Mouse (Mus musculus) c-Kit-negative CD71-positive TER-119-positive erythroid progenitor cells, embryonic 14.5 days (primary cell): Measurements from ENCODE around the gene Tceanc.

Experiments used
- DNase-seq: peaks from one replicate; pipeline ENCODE4 v3.0.0-alpha.2; 2013; ENCODE audit warnings: low read depth, low spot score

Gene Tceanc

DNA sequence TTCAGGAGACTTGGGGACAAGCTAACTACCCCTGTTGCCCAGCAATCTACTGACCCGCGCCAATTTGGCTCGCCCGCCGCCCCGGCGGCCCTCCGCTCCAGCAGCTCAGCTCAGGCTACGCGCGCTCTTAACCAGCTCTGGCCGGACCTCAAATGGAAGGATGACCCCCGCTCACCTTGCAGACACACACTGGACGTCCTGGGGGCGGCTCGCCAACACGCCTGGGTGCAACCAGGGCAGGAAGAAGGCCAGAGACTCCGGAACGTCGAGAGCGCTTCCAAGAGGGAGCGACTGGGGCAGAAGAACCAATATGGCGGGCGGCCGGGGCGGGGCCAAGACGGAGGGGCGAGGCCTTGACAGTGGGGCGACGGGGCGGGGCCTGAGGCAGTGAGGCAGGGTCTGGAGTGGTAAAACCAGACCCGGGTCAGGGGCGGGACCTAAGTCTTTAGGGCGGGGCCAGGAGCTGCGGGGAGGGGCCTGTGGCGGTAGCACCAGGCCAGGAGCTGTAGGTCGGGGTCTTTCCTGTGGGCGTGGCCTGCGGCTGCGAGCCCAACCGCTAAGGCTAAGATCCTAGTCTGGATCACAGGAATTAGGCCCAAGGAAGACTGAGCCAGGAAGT is 38.9 kb downstream of the Tceanc start, which contains the start of gene Rab9:
TSS of gene Rab9 (minus strand) at position 503 of the 619 bp plus-strand sequence.
- DNase-seq = peak; percentile 73

- DNase-seq = peak; percentile 13
Measured at GRCm38 (mm10) chrX:166478631-166479364, 39.6 kb downstream of the Tceanc start.

DNA sequence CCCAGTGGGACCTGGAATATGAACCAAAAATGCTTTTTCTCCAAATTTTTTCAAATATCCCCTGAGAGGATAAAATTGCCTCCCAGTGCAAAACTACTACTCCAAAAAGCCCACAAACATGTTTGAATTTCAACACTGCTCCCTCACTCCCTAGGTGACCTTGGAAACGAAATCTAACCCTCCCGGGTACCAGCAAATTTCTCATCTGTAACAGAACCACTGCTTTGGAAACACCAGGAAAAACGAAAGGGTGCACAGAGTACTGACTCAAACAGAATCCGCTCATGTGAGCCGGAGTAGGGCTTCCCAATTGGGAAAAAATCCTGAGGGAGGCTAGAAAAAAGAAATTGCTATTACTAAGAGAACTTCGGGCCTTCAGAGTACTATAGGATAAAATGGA is 41.0 kb downstream of the Tceanc start:
- no peak for DNase-seq

DNA sequence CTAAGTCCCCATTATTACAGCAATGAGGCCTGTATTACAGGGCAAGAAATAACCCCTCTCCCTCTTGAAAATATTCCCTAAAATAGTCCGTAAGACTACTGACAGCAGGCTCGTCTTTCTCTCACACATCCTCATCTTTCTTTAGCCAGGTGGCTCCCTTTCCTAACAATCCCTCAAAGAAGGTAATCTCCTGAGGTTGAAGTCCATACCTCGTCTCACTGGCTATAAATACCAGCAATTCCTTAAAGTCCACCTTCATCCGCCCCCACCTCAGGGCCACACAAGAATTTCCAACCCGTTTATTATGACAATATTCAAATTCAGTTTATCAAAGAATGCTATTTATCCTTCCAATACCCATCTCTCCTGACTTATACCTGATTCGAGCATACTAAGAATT is 45.8 kb downstream of the Tceanc start:
- no peak for DNase-seq

DNA sequence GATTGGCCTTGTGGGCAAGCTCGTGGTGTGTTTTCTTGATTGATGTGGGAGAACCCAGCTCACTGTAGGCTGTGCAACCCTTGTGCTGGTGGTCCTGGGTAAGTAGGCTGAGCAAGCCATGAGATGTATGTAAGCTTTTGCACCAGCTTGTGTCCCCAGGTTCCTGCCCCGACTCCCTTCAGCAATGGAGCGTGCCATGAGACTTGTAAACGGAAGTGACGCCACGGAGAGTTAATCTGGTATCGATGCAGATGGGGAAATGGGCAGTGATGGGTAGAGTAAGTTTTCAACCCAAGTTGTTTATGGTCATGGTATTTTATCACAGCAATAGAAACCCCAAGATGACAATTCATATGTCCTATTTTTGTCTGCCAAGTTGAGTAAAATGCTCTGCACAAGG is 50.0 kb downstream of the Tceanc start:
- DNase-seq = no peak

DNA sequence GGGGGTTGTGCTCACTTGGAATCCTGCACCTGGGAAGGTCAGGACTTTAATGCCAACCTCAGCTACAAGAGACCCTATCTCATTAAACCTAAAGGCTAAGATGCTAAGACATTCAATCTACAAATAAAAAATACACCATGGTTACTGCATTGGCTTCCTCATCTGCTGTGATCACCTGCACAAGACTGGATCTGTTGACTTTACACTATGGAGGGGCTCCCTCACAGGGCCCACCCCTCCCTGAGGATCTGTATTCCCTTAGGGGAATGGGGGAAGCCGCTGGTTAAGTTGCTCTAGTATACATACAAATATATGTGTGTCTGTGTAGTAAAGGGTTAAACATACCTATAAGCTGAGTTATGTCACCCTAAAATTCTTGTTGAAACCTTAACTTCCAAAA is 62.8 kb downstream of the Tceanc start:
- no peak for DNase-seq

GRCm38 (mm10) chrX:166454331-166454730 is 64.0 kb downstream of the Tceanc start:
- DNase-seq = no peak

GRCm38 (mm10) chrX:166453532-166453931 is 64.8 kb downstream of the Tceanc start:
- DNase-seq = no peak
